Mouse (Mus musculus) midbrain, embryonic 13.5 days (tissue): ENCODE data around the gene Elavl4. TPM values are rescaled to one million over a fixed set of nuclear protein-coding genes. Genes with fewer than 3 reads are reported as not detected.

Source experiments
- polyA plus RNA-seq: library from polyadenylated mRNA; unstranded; fragments of >200 nt; fragmentation: Nextera tagmentation; extraction: Ambion mirVana; gene quantifications from 2 replicates; pipeline ENCODE4 v1.2.1, GENCODE M21; 2015

Gene Elavl4
- polyA plus RNA-seq, 1 experiment from 2014 or later: 327 TPM

Other genes with a start within 250 kb of the Elavl4 start
- 2.0 and 2.6 TPM in 2 replicates for gene Agbl4, start 45.8 kb upstream of the Elavl4 start, polyA plus RNA-seq